Mouse (Mus musculus): ENCODE data around the gene Zfp473.
"Not testable (repeated sequence)": the region's sequence is repeated elsewhere in the genome, so short reads cannot be mapped to it uniquely, and the experiment has no call there.

Zfp473 gene

DNA sequence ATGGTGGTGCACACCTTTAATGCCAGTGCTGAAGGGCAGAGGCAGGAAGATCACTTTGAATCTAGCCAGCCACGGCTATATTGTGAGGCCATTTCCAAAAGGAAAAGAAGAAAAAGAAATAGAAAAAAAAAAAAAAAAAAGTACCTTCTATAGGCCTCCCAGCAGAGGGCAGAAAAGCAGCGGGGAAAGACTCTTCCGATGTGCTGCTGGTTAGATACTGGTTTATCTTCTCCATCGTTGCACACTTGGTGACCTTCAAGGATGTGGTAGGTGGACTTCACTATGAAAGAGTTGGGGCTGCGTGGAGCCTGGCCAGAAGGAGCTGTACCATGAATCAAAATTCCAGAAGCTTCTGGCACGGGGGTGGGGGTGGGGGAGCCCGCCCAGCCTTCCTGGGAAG is 26.5 kb downstream of the Zfp473 start:
- in situ Hi-C loops (cut with MboI, MseI) = loop anchor here (5.0 kb wide), 3 partner anchors 103 to 233 kb away; no protein-coding TSS in a partner anchor

DNA sequence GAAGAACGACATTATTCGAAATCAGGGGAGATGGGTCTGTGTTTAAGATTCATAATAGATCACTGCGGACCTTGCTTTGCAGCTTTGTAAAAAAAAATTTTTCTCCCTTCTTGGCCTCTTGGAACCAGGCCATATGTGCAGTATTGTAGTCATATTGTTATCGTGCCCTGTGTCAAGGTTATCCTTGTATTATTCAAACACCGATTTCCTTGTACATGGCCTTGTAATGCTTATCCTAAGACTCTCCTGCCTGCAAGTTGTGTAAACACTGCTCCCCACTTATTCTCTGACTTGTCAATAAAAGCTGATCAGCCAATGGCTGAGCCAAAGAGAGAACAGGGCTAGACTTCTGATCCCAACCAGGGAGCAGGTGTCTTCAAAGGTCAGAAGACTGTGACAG is 28.8 kb downstream of the Zfp473 start:
- in situ Hi-C loops (cut with MboI, MseI) = loop anchor here (5.0 kb wide), 3 partner anchors 105 to 235 kb away; no protein-coding TSS in a partner anchor

DNA sequence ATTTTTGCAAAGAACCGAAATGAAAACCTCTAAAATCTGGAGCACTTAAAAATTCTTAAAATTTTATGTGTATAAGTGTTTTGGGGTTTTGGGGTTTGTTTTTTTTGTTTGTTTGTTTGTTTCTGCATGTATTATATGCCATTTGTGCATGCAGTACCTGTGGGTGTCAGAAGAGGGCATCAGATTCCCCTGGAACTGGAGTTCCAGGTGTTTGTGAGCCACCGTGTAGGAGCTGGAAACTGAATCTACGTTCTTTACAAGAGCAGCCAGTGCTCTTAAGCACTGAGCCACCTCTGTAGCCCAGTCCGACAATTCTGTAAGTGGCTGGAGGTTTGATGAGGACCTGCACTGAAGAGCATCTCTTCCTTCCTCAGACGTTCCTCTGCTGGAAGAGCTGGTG is 41.0 kb downstream of the Zfp473 start:
- in situ Hi-C loops (cut with MboI, MseI) = no loop called here

- in situ Hi-C loops (cut with MboI, MseI) = no loop called here
Measured at GRCm38 (mm10) chr7:44708574-44708973, 42.3 kb downstream of the Zfp473 start, which contains the start of gene Izumo2. Gene Izumo2 (plus strand): TSS chr7:44708742.

GRCm38 (mm10) chr7:44708093-44708492 is 42.8 kb downstream of the Zfp473 start:
- in situ Hi-C loops (cut with MboI, MseI) = not testable (repeated sequence)

- in situ Hi-C loops (cut with MboI, MseI) = no loop called here
Measured at GRCm38 (mm10) chr7:44707169-44707675, 43.6 kb downstream of the Zfp473 start.

DNA sequence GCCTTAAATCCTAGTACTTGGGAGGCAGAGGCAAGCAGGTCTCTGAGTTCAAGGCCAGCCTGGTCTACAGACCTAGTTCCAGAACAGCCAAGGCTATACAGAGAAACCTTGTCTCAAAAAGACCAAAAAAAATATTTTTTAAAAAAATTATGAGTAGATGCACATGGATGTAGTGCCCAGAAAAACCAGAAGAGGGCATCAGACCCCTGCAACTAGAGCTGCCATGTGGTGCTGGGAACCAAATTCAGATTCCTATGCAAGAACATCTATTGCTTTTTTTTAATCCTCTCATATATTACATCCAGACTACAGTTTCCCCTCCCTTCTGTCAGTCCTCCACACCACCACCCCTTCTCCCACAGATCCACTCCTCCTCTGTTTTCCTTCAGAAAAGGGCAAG is 44.5 kb downstream of the Zfp473 start:
- in situ Hi-C loops (cut with MboI, MseI) = no loop called here

DNA sequence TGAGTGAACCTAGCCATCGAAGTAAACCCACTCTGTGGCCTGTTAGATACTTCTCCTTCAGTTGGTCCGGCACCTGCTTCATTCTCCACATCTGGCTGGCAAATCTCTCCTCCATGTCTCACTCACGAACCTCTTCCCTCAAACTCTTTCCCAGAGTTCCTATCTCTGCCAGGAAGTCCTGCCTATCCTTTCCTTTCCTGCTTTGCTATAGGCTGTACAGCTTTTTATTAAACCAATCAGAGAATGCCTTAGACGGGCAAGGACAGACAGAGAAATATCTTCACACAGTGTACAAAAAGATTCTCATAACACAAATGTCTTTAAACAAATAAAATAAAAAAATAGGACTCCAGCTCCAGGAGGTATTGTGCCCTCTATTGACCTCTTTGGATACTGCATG is 45.8 kb downstream of the Zfp473 start:
- in situ Hi-C loops (cut with MboI, MseI) = no loop called here

GRCm38 (mm10) chr7:44704363-44704762 is 46.5 kb downstream of the Zfp473 start:
- in situ Hi-C loops (cut with MboI, MseI) = no loop called here

DNA sequence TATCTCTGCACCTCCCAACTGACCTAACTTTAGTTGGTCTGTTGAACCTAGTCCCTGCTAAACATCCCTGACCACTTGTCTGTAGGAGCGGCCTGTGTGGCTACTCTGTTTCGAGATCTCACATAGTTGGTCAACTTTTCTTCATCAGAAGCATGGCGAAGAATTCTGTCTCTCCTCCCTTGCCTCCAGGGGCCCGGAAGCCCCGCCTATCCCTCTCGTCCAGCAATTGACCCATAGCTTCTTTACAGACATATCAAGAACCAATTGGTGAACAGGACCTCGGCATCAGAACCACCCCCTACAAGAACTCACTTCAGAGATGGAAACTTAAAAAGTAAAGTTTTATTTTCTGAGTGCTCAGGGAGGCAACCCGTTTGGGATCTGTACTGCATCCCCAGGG is 47.9 kb downstream of the Zfp473 start:
- in situ Hi-C loops (cut with MboI, MseI) = no loop called here

- in situ Hi-C loops (cut with MboI, MseI) = no loop called here
Measured at GRCm38 (mm10) chr7:44701921-44702320, 48.9 kb downstream of the Zfp473 start.

DNA sequence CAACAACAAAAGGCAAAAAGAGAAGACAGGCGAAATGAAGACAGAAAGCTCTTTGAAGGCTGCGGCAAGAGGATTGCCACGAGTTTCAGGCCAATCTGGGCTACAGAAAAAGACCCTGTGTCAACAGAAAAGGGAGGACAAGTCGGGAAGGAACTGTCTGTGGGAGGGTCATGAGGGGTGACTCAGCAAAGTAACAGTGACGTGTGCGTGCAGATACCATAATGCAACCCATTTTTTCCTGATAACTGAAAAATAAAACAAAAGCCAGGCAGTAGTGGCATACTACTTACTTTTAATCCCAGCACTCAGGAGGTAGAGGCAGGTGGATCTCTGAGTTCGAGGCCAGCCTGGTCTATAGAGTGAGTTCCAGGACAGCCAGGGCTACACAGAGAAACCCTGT is 52.9 kb downstream of the Zfp473 start:
- in situ Hi-C loops (cut with MboI, MseI) = no loop called here

DNA sequence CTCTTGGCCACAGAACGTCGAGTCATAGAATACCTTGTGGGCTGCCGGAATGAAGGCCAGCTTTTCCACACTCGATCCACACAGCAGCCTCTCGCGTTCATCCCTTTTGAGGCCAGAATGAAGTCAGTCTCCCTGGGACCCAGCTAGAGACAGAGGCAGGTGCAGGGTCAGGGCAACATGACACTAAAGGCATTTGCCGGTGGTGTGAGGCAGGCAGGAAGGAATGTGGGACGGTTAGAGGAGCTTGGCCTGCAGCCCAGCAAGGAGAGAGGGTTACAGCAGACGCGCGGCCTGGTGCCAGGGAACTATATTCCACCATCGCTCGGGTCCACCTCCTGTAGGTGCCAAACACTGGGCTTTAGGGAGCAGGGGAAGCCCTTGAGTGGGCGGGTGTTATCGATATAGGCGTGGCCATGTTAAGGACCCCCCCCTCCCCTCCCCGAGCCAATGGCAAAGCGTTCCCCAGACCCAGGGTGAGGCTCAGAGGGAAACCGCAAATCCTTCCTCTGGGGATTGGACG is 53.6 kb downstream of the Zfp473 start:
- in situ Hi-C loops (cut with MboI, MseI) = no loop called here

- in situ Hi-C loops (cut with MboI, MseI) = no loop called here
Measured at GRCm38 (mm10) chr7:44695223-44695622, 55.6 kb downstream of the Zfp473 start.

- in situ Hi-C loops (cut with MboI, MseI) = no loop called here
Measured at GRCm38 (mm10) chr7:44693427-44694175, 57.2 kb downstream of the Zfp473 start.

- in situ Hi-C loops (cut with MboI, MseI) = no loop called here
Measured at GRCm38 (mm10) chr7:44689331-44689730, 61.5 kb downstream of the Zfp473 start.

GRCm38 (mm10) chr7:44688890-44689289 is 62.0 kb downstream of the Zfp473 start:
- in situ Hi-C loops (cut with MboI, MseI) = no loop called here

- in situ Hi-C loops (cut with MboI, MseI) = no loop called here
Measured at GRCm38 (mm10) chr7:44685531-44686402, 65.1 kb downstream of the Zfp473 start.

GRCm38 (mm10) chr7:44683656-44684055 is 67.2 kb downstream of the Zfp473 start:
- in situ Hi-C loops (cut with MboI, MseI) = no loop called here
